In the genomic region with DNA sequence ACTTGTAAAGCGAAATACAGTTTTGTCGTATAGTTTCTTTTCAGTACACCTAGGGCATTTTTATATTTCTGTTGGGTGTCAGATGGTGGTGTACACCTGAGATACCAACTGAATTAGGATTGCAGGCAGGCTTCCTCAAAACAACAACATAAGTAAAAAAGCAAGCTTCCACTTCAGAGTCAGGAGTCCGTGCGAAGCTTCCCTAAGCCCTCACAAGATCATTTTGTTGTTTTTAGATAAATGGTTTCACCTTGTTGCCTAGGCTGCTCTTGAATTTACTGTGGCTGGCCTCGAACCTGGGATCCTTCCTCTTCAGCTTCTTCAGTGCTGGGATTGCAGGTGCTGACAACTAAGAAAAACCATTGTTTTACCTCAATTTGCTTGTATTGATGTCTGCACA, we compare ENCODE assay signal across 8 mouse cellular contexts. TPM values are rescaled to one million over a fixed set of nuclear protein-coding genes. Genes with fewer than 3 reads are reported as not detected.
DNase-seq lines count a peak whose midpoint lies in the region; ATAC-seq and TF ChIP-seq lines count a peak whose summit lies in the region.

No protein-coding gene starts in this region.

- no peak for TF ChIP-seq CTCF in intestine, postnatal 0 days (IDR thresholded peaks at IDR 0.05; ENCODE audit: low read depth)

- no peak for ATAC-seq in megakaryocyte, adult 5-6 weeks (ENCODE audit: poor library complexity, severe bottlenecking)
- no peak for ATAC-seq in embryonic facial prominence, embryonic 12.5 days (ENCODE audit: insufficient number of reproducible peaks, insufficient read depth, low FRiP score, low TSS enrichment)
- ATAC-seq in intestine, postnatal 0 days: no peak
- no peak for ATAC-seq in stomach, embryonic 14.5 days (ENCODE audit: insufficient number of reproducible peaks, insufficient read depth, low FRiP score, low read depth)

- H3K27ac ChIP-seq in embryonic facial prominence, embryonic 12.5 days: no peak overlapping the region
- no peak overlapping the region for H3K27ac ChIP-seq in intestine, postnatal 0 days (ENCODE audit: low read depth, low read length)
- H3K27ac ChIP-seq in stomach, embryonic 14.5 days (ENCODE audit: low read length): no peak overlapping the region

- peaks cover 65% of the 10 kb centered on the region for H3K4me1 ChIP-seq in megakaryocyte, embryonic 14.5 days
- peaks cover 22% of the 10 kb centered on the region for H3K4me1 ChIP-seq in embryonic facial prominence, embryonic 12.5 days
- H3K4me1 ChIP-seq in intestine, postnatal 0 days (replicated peaks; ENCODE audit: control insufficient read depth, insufficient read depth, low read length): no peaks in the 10 kb centered on the region
- peaks cover 14% of the 10 kb centered on the region for H3K4me1 ChIP-seq in stomach, embryonic 14.5 days (ENCODE audit: control insufficient read depth, insufficient read depth, low read length)

- 41% methylated on average over 5 of the region's 5 CpGs for WGBS in embryonic facial prominence, embryonic 12.5 days
- WGBS in intestine, postnatal 0 days: 13% methylated on average over 5 of the region's 5 CpGs
- 27% methylated on average over 5 of the region's 5 CpGs for WGBS in stomach, embryonic 14.5 days

- peak overlapping the region; percentile 99 for H3K9ac ChIP-seq in embryonic facial prominence, embryonic 12.5 days
- H3K9ac ChIP-seq in intestine, postnatal 0 days (ENCODE audit: low read depth, low read length): peak overlapping the region; percentile 99
- H3K9ac ChIP-seq in stomach, embryonic 14.5 days (replicated peaks; ENCODE audit: low read depth, low read length): peak overlapping the region; percentile 100

- DNase-seq in layer of hippocampus, postnatal 25 days (ENCODE audit: extremely low spot score in 1 of 2, low spot score in 1 of 2): no peak
- no peak for DNase-seq in frontal cortex, postnatal 36 days (ENCODE audit: low spot score in 2 of 2)
- DNase-seq in gastrocnemius, adult 18-20 months (ENCODE audit: low spot score): no peak

- H3K9me3 ChIP-seq in megakaryocyte, embryonic 14.5 days: no peaks in the 10 kb centered on the region
- no peaks in the 10 kb centered on the region for H3K9me3 ChIP-seq in embryonic facial prominence, embryonic 12.5 days
- H3K9me3 ChIP-seq in intestine, postnatal 0 days (ENCODE audit: control insufficient read depth): no peaks in the 10 kb centered on the region
- H3K9me3 ChIP-seq in stomach, embryonic 14.5 days (ENCODE audit: control insufficient read depth, low read depth, low read length): no peaks in the 10 kb centered on the region

- no peaks in the 10 kb centered on the region for H3K27me3 ChIP-seq in megakaryocyte, embryonic 14.5 days (replicated peaks)
- no peaks in the 10 kb centered on the region for H3K27me3 ChIP-seq in embryonic facial prominence, embryonic 12.5 days
- no peaks in the 10 kb centered on the region for H3K27me3 ChIP-seq in intestine, postnatal 0 days (replicated peaks; ENCODE audit: control insufficient read depth, insufficient read depth, low read length)
- no peaks in the 10 kb centered on the region for H3K27me3 ChIP-seq in stomach, embryonic 14.5 days (ENCODE audit: control insufficient read depth, insufficient read depth, low read length)

- H3K36me3 ChIP-seq in megakaryocyte, embryonic 14.5 days (replicated peaks; ENCODE audit: low read length): peaks cover 36% of the 10 kb centered on the region
- H3K36me3 ChIP-seq in embryonic facial prominence, embryonic 12.5 days: no peaks in the 10 kb centered on the region
- H3K36me3 ChIP-seq in intestine, postnatal 0 days (ENCODE audit: control insufficient read depth, insufficient read depth): no peaks in the 10 kb centered on the region
- H3K36me3 ChIP-seq in stomach, embryonic 14.5 days (ENCODE audit: control insufficient read depth, insufficient read depth, low read length): no peaks in the 10 kb centered on the region

- H3K4me3 ChIP-seq in megakaryocyte, embryonic 14.5 days (replicated peaks): peak overlapping the region; percentile 96
- H3K4me3 ChIP-seq in embryonic facial prominence, embryonic 12.5 days: peak overlapping the region; percentile 98
- peak overlapping the region; percentile 78 for H3K4me3 ChIP-seq in intestine, postnatal 0 days (ENCODE audit: low read depth, low read length)
- H3K4me3 ChIP-seq in stomach, embryonic 14.5 days (ENCODE audit: low read depth, low read length): peak overlapping the region; percentile 100

- peak overlapping the region; percentile 82 for H3K4me2 ChIP-seq in embryonic facial prominence, embryonic 12.5 days (replicated peaks)
- H3K4me2 ChIP-seq in intestine, postnatal 0 days (replicated peaks; ENCODE audit: low read depth): peak overlapping the region; percentile 80
- peak overlapping the region; percentile 81 for H3K4me2 ChIP-seq in stomach, embryonic 14.5 days (replicated peaks; ENCODE audit: low read depth, low read length)

RNA-seq across cellular contexts. Expression of gene Setd2, which starts 1.2 kb away (rescaled TPM):
- polyA plus RNA-seq in megakaryocyte, embryonic 14.5 days (2012; ENCODE audit: insufficient read depth, low replicate concordance): 0.95 and 4.6 TPM in 2 replicates
- total RNA-seq in megakaryocyte, adult 5-6 weeks (2015): 109 and 127 TPM in 2 replicates
- 159 and 176 TPM in 2 replicates for total RNA-seq in megakaryocyte, adult 5-6 weeks (2017)
- 46.3 and 47.1 TPM in 2 replicates for polyA plus RNA-seq in embryonic facial prominence, embryonic 12.5 days (2016; fragmentation: Nextera tagmentation; extraction: Ambion mirVana)
- polyA plus RNA-seq in intestine, postnatal 0 days (2015; fragmentation: Nextera tagmentation; extraction: Ambion mirVana): 12.4 and 15.7 TPM in 2 replicates
- 59.6 and 61.7 TPM in 2 replicates for polyA plus RNA-seq in stomach, embryonic 14.5 days (2014; fragmentation: Nextera tagmentation; extraction: Ambion mirVana)
- total RNA-seq in layer of hippocampus, postnatal 25 days (2021): 10 to 100 TPM; 51.8 to 69.5 TPM
- total RNA-seq in gastrocnemius, adult 18-20 months (2021): 10 to 100 TPM; 25.8 to 26.9 TPM

RNA-seq across cellular contexts. Expression of gene Kif9, which starts 56.9 kb away (rescaled TPM):
- polyA plus RNA-seq in megakaryocyte, embryonic 14.5 days (2012; ENCODE audit: insufficient read depth, low replicate concordance): 0.18 TPM in 1 of 2 replicates, not detected in the other
- 1.1 and 1.6 TPM in 2 replicates for total RNA-seq in megakaryocyte, adult 5-6 weeks (2015)
- total RNA-seq in megakaryocyte, adult 5-6 weeks (2017): 2.2 and 3.3 TPM in 2 replicates
- 1.4 and 1.5 TPM in 2 replicates for polyA plus RNA-seq in embryonic facial prominence, embryonic 12.5 days (2016; fragmentation: Nextera tagmentation; extraction: Ambion mirVana)
- 0.17 and 0.43 TPM in 2 replicates for polyA plus RNA-seq in intestine, postnatal 0 days (2015; fragmentation: Nextera tagmentation; extraction: Ambion mirVana)
- 0.72 and 1.0 TPM in 2 replicates for polyA plus RNA-seq in stomach, embryonic 14.5 days (2014; fragmentation: Nextera tagmentation; extraction: Ambion mirVana)
- total RNA-seq in layer of hippocampus, postnatal 25 days (2021): 1 to 10 TPM; 2.5 to 2.9 TPM
- total RNA-seq in gastrocnemius, adult 18-20 months (2021): not detected

RNA-seq across cellular contexts. Expression of gene Klhl18, which starts 57.2 kb away (rescaled TPM):
- polyA plus RNA-seq in megakaryocyte, embryonic 14.5 days (2012; ENCODE audit: insufficient read depth, low replicate concordance): 10.0 and 10.6 TPM in 2 replicates
- 19.8 and 21.9 TPM in 2 replicates for total RNA-seq in megakaryocyte, adult 5-6 weeks (2015)
- total RNA-seq in megakaryocyte, adult 5-6 weeks (2017): 16.7 and 18.8 TPM in 2 replicates
- polyA plus RNA-seq in embryonic facial prominence, embryonic 12.5 days (2016; fragmentation: Nextera tagmentation; extraction: Ambion mirVana): 10.3 and 10.9 TPM in 2 replicates
- 5.2 and 5.5 TPM in 2 replicates for polyA plus RNA-seq in intestine, postnatal 0 days (2015; fragmentation: Nextera tagmentation; extraction: Ambion mirVana)
- 10.7 and 10.9 TPM in 2 replicates for polyA plus RNA-seq in stomach, embryonic 14.5 days (2014; fragmentation: Nextera tagmentation; extraction: Ambion mirVana)
- 10 to 100 TPM; 21.7 to 24.5 TPM for total RNA-seq in layer of hippocampus, postnatal 25 days (2021)
- 1 to 10 TPM; 7.0 to 7.7 TPM for total RNA-seq in gastrocnemius, adult 18-20 months (2021)
